Mouse (Mus musculus) liver, adult (tissue): ENCODE data around the gene CK137956.

Experiments
- GATA4 ChIP-seq: IDR thresholded peaks from 2 replicates; pipeline ENCODE4 v1.6.1; 2014; ENCODE audit warnings: mild to moderate bottlenecking, low read length; ENCODE audit not compliant: insufficient replicate concordance

Gene CK137956

GRCm38 (mm10) chr4:127970901-127971868 is at the start of gene CK137956:
Gene CK137956, minus strand, starts transcription at chr4:127970951.
- TF ChIP-seq GATA4 = no peak

- no peak for TF ChIP-seq GATA4
Measured at GRCm38 (mm10) chr4:128019465-128019864, 48.7 kb upstream of the CK137956 start.

- no peak for TF ChIP-seq GATA4
Measured at GRCm38 (mm10) chr4:128004797-128005452, 34.2 kb upstream of the CK137956 start.

DNA sequence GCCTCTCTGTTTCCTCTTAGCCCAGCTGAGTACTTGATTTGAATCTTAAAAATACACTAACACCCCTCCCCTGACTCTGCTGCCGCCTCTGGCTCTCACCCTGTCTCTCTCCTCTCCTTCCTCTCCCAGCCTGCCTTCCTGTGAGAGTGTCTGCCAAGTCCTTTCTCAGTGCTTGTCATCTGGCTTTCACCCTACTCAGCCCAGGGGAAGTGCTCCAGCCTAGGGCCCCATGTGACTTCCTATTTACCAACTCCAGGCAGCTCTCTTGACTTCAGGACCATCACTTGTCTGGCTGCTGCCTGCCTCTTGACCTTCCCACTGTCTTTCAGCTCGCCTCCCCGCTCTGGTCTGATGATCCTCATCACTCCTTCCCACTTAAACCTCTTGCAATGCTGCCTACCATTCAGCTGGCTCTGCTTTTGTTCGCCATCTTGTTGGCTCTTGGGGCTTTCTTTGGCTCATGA is 31.9 kb upstream of the CK137956 start:
- no peak for TF ChIP-seq GATA4

GRCm38 (mm10) chr4:127999281-127999680 is 28.5 kb upstream of the CK137956 start:
- no peak for TF ChIP-seq GATA4

GRCm38 (mm10) chr4:127989347-127989995 is 18.7 kb upstream of the CK137956 start:
- TF ChIP-seq GATA4 = no peak

- no peak for TF ChIP-seq GATA4
Measured at GRCm38 (mm10) chr4:127988526-127989180, 17.9 kb upstream of the CK137956 start.

GRCm38 (mm10) chr4:127987784-127988455 is 17.2 kb upstream of the CK137956 start, which contains the start of gene Csmd2:
Gene Csmd2, plus strand, starts transcription at chr4:127987857.
- no peak for TF ChIP-seq GATA4

DNA sequence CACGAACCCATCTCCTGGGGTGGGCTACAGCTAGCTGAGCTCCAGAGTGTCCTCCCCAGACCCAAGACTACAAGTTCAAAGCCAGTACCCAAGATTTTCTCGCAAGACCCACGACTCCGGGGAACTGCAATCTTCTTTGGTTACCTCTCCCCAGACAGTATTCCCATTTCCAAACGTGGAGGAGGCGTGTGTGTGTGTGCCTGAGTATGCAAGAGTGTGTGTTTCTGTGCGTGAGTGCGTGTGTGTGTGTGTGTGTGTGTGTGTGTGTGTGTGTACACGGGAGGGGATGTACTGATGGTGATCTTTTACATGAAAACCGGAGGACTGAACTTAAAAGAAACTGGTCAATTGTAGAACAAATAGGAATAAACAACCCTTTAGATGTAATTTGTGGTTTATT is 16.5 kb upstream of the CK137956 start:
- no peak for TF ChIP-seq GATA4

GRCm38 (mm10) chr4:127986491-127987075 is 15.8 kb upstream of the CK137956 start:
- TF ChIP-seq GATA4 = no peak

DNA sequence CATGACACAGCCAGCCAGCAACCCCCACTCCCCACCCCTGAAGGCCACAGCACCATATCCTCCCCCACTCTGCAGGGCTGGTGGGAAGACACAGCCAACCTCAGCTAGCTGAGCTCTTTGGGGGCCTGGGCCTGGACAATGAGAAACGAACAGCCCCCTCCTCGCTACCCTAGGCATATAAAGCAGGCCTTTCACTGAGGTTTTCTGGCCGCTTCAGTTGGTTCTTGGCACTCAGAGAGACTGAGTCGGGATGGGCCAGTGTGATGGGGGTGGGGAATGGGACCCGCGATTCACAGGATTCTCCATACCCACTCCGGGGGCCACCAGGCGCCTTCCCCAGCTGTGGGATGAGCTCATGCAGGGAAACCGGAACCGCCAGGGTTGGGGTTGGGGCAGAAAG is 15.1 kb upstream of the CK137956 start:
- TF ChIP-seq GATA4 = no peak

- TF ChIP-seq GATA4 = no peak
Measured at GRCm38 (mm10) chr4:127984426-127984825, 13.7 kb upstream of the CK137956 start.

- TF ChIP-seq GATA4 = no peak
Measured at GRCm38 (mm10) chr4:127981125-127981524, 10.4 kb upstream of the CK137956 start.

- TF ChIP-seq GATA4 = no peak
Measured at GRCm38 (mm10) chr4:127972976-127973375, 2.2 kb upstream of the CK137956 start.
